Mouse (Mus musculus): ENCODE data around the gene Map3k14.

DNA sequence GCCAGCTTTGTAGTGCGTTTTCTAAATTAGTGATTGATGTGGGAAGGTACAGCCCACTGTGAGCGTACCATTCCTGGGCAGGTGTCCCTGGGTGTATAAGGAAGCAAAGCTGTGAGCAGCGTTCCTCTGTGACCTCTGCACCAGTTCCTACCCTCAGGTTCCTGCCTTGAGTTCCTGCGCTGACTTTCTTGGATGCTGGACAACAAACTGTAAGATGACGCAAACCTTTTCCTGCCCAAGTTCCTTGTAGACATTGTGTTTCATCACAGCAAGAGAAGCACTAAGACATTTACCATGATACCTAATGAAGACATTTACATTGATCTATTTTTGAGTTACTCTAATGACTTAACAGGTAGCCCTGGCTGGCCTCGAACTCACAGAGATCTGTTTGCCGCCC is 27.5 kb upstream of the Map3k14 start:
- no peak for TF ChIP-seq CTCF (conservative IDR thresholded peaks at IDR 0.05; ENCODE audit: low read length)
- no peak for TF ChIP-seq NANOG (IDR thresholded peaks at IDR 0.05; ENCODE audit: borderline replicate concordance, low read length)
- no peak for TF ChIP-seq POU5F1 (IDR thresholded peaks at IDR 0.05; ENCODE audit: borderline replicate concordance, low read length)
